Mouse (Mus musculus) hindbrain, postnatal 0 days (tissue): ENCODE results near the gene Map4k3. TPM values are rescaled to one million over a fixed set of nuclear protein-coding genes. Genes with fewer than 3 reads are reported as not detected.

ENCODE experiments used
- ATAC-seq: fragments of 200-750 bp; cut with Nextera tagmentation; 2 replicates; pipeline ENCODE4 v1.8.0; 2017; ENCODE audit warnings: mild to moderate bottlenecking, moderate TSS enrichment, moderate library complexity
- DNase-seq: peaks from one replicate; pipeline ENCODE4 v3.0.0-alpha.2; 2015; ENCODE audit warnings: low spot score
- H3K27ac ChIP-seq: fragments of 300-500 bp; sonication (generic); 2 replicates; pipeline ENCODE4 v1.5.1; 2014; ENCODE audit warnings: mild to moderate bottlenecking
- H3K27me3 ChIP-seq: fragments of 300-500 bp; sonication (generic); 2 replicates; pipeline ENCODE4 v1.6.1; 2014; ENCODE audit warnings: low read length, mixed read lengths; ENCODE audit not compliant: insufficient read depth
- H3K36me3 ChIP-seq: fragments of 300-500 bp; sonication (generic); 2 replicates; pipeline ENCODE4 v1.6.1; 2014; ENCODE audit warnings: low read length, mixed read lengths; ENCODE audit not compliant: insufficient read depth
- H3K4me1 ChIP-seq: fragments of 300-500 bp; sonication (generic); 2 replicates; pipeline ENCODE4 v1.6.1; 2014; ENCODE audit warnings: antibody characterized with exemption, low read length, mixed read lengths; ENCODE audit not compliant: insufficient read depth
- H3K4me2 ChIP-seq: fragments of 300-500 bp; sonication (generic); 2 replicates; pipeline ENCODE4 v1.6.1; 2014; ENCODE audit warnings: low read depth, mild to moderate bottlenecking, low read length, moderate library complexity, mixed read lengths
- H3K4me3 ChIP-seq: fragments of 300-500 bp; sonication (generic); 2 replicates; pipeline ENCODE4 v1.5.1; 2014; ENCODE audit warnings: low read length
- H3K9ac ChIP-seq: fragments of 300-500 bp; sonication (generic); replicated peaks from 2 replicates; pipeline ENCODE4 v1.6.1; 2014; ENCODE audit warnings: mild to moderate bottlenecking, low read length, moderate library complexity, mixed read lengths
- H3K9me3 ChIP-seq: fragments of 300-500 bp; sonication (generic); 2 replicates; pipeline ENCODE4 v1.6.1; 2016; ENCODE audit warnings: low read length, mixed read lengths
- CTCF ChIP-seq: IDR thresholded peaks from 2 replicates; pipeline ENCODE4 v1.5.1; 2016; ENCODE audit warnings: antibody characterized with exemption, control low read depth, low read depth
- WGBS: fragments of 180-500 bp; shearing (Covaris S2); extraction: QIAGEN DNeasy Blood & Tissue Kit; methylation state at CpG from one replicate; pipeline ENCODE4 v1.1.7; 2014; 5-methylcytosine and 5-hydroxymethylcytosine counted together
- polyA plus RNA-seq: library from polyadenylated mRNA; unstranded; fragments of >200 nt; fragmentation: Nextera tagmentation; extraction: Ambion mirVana; gene quantifications from 2 replicates; pipeline ENCODE4 v1.2.1, GENCODE M21; 2015
- total RNA-seq: library from RNA; depleted of rRNA; stranded (reverse); fragments of >200 nt; gene quantifications from 2 replicates; pipeline ENCODE4 v1.2.3, GENCODE M21; 2014

The Map4k3 gene
- total and polyA plus RNA-seq, 2 experiments from 2014 or later, result 17.7 to 46.5 TPM

DNA sequence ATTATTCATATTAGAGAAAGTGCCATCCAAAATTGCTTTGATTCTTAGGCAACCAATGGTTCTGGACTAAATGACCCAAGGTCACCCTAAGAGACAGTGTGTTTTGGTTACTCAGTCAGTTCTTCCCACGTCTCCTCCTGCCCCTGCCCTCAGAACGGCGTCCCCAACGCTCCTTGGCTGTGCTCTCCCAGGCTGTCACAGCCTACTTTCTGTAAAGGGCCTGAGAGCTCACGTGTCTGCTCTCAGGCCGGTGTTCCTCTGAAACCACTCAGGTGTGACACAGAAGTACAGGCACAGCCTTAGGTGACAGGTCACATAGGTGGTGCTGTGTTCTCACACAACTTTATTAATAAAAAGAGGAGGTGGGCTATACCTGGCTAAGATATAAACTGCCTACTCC is 148.4 kb downstream of the Map4k3 start:
- no peak overlapping the region for H3K9ac ChIP-seq
- no peaks in the 10 kb centered on the region for H3K27me3 ChIP-seq
- no peak overlapping the region for H3K4me3 ChIP-seq
- TF ChIP-seq CTCF, result no peak
- H3K4me2 ChIP-seq, result no peak overlapping the region
- H3K27ac ChIP-seq, result no peak overlapping the region
- DNase-seq (no peak), ATAC-seq (no peak)
- 81% methylated on average over 6 of the region's 6 CpGs for WGBS
- peaks cover 20% of the 10 kb centered on the region; the same call in 1 of the 2 replicates for H3K36me3 ChIP-seq
- H3K9me3 ChIP-seq, result no peaks in the 10 kb centered on the region
- no peaks in the 10 kb centered on the region for H3K4me1 ChIP-seq

DNA sequence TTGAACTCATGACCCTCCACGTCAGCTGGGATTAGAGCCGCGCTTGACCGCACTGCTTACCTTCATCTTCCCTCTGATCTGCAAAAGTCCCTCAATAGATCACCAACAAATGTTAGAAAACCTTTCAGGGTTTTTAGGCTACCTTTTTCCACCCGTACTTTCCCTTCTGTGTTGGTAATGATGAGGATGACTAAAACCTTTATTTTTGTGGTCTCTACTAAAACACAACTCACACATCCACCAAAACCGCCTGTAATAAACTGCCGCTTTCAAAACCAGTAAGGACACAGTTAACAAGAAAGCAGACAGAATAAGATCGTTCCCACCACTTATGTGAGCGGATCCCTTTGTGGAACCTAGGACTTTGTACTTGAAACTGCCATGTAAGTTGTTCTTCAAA is 149.2 kb downstream of the Map4k3 start:
- no peak overlapping the region for H3K4me2 ChIP-seq
- no peaks in the 10 kb centered on the region for H3K4me1 ChIP-seq
- no peak for TF ChIP-seq CTCF
- H3K36me3 ChIP-seq, result peaks cover 12% of the 10 kb centered on the region; the same call in 1 of the 2 replicates
- H3K27me3 ChIP-seq, result no peaks in the 10 kb centered on the region
- ATAC-seq (no peak), DNase-seq (no peak)
- H3K27ac ChIP-seq, result no peak overlapping the region
- H3K9me3 ChIP-seq, result no peaks in the 10 kb centered on the region
- H3K9ac ChIP-seq, result no peak overlapping the region
- 92% methylated on average over 9 of the region's 9 CpGs for whole genome bisulfite sequencing
- H3K4me3 ChIP-seq, result no peak overlapping the region

DNA sequence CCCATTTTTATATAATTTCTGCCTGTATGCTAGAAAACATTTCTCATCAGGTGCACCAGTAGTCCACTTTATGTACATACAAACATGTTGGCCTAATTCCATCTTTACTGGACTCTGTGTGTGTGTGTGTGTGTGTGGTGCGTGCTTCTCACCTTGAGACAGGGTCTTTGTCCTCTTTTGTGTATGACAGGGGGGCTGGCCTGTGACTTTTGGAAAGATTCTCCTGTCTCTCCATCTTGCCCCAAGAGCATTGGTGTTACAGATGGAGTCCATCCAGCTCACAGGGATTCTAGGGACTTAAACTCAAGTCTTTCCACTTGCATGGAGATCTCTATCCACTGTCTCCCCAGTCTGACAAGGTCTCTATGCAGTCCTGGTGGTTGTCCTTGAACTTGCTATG is 150.2 kb downstream of the Map4k3 start:
- H3K9me3 ChIP-seq, result no peaks in the 10 kb centered on the region
- 0 out of 2 replicates have a peak, but pooled peaks cover 9% of the 10 kb centered on the region for H3K36me3 ChIP-seq
- no peak for TF ChIP-seq CTCF
- no peak overlapping the region; the same call in 1 of the 2 replicates for H3K9ac ChIP-seq
- H3K4me2 ChIP-seq, result peak overlapping the region; percentile 91
- no peaks in the 10 kb centered on the region for H3K4me1 ChIP-seq
- DNase-seq (no peak), ATAC-seq (no peak)
- no peak overlapping the region for H3K27ac ChIP-seq
- no peaks in the 10 kb centered on the region for H3K27me3 ChIP-seq
- 85% methylated on average over 1 of the region's 1 CpGs for WGBS
- no peak overlapping the region for H3K4me3 ChIP-seq

DNA sequence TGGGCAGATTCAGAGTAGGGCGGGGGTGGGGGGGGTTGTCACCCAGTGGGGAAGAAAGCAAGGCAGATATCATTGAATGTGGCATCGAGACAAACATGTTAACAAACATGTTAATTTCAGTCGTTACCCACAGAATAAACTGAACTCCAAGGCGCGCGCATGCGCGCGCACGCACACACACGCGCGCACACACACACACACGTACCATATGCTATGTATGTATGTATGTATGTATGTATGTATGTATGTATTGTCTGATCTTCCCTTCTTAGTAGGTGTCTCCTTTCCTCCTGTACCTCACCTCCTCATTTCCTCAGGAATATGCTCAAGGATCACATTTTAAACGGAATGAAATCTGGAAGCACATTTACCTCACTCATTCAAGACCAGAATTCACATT is 150.6 kb downstream of the Map4k3 start, which contains the start of gene Cdkl4:
Cdkl4 (minus strand) TSS at position 175 of the 400 bp plus-strand sequence.
- 62% methylated on average over 15 of the region's 15 CpGs for WGBS
- no peak within 1 kb of the TSS for H3K27ac ChIP-seq
- no peaks in the 10 kb centered on the region for H3K9me3 ChIP-seq
- TF ChIP-seq CTCF, result no peak
- no peaks in the 10 kb centered on the region for H3K27me3 ChIP-seq
- no peaks in the 10 kb centered on the region for H3K4me1 ChIP-seq
- ATAC-seq, result peak; percentile 36
- H3K4me2 ChIP-seq, result peak within 1 kb of the TSS; percentile 91
- H3K4me3 ChIP-seq, result peak within 1 kb of the TSS; percentile 48
- 0 out of 2 replicates have a peak, but pooled peaks cover 9% of the 10 kb centered on the region for H3K36me3 ChIP-seq
- peak within 1 kb of the TSS; percentile 48 for H3K9ac ChIP-seq
- no peak for DNase-seq

DNA sequence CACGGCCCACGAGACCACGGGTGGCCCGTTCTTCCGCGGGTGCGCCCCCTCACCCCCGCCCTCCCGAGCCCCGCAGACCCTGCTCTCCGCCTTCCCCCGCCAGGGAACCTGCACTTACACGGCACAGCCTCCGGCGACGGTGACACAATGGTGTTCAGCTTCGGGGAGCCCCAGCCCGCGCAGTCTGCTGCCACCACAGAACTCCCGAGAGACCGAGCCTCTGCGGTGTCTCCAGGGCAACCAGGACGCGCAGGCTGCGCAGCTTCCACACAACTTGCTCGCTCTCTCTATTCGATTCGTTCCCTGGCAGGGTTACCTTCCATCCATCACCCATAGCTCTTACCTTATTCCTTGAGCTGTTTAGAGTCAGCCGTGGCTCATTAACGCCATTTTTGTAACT is 151.1 kb downstream of the Map4k3 start:
- H3K9me3 ChIP-seq, result no peaks in the 10 kb centered on the region
- H3K4me2 ChIP-seq, result peak overlapping the region; percentile 91
- no peaks in the 10 kb centered on the region for H3K4me1 ChIP-seq
- ATAC-seq, result peak; percentile 88
- peak overlapping the region; percentile 48 for H3K4me3 ChIP-seq
- peak overlapping the region; percentile 48 for H3K9ac ChIP-seq
- TF ChIP-seq CTCF, result no peak
- 0 out of 2 replicates have a peak, but pooled peaks cover 9% of the 10 kb centered on the region for H3K36me3 ChIP-seq
- peak; percentile 89 for DNase-seq
- no peak overlapping the region for H3K27ac ChIP-seq
- H3K27me3 ChIP-seq, result no peaks in the 10 kb centered on the region
- under 1% methylated on average over 28 of the region's 30 CpGs for WGBS

DNA sequence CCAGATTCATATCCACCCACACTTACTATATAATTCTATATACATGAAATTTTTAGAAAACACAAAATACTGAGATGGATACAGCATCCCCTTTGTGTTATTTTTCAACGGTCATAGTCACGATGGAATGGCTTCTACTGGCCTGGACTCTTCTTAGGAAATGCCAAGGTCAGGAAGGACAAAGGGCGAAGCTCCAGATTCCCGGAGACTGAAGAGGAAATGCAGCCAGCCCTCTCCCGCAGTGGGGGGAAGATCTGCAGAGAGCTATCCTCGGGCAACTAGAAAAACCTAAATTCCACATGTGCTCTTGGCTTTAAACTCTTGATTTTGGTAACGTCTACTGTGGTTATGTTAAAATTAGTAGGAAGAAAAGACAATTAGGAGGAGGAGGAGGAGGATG is 153.3 kb downstream of the Map4k3 start:
- H3K27ac ChIP-seq, result no peak overlapping the region
- H3K9me3 ChIP-seq, result no peaks in the 10 kb centered on the region
- DNase-seq, result no peak
- H3K36me3 ChIP-seq, result 0 out of 2 replicates have a peak, but pooled peaks cover 2% of the 10 kb centered on the region
- no peak overlapping the region for H3K4me2 ChIP-seq
- no peaks in the 10 kb centered on the region for H3K4me1 ChIP-seq
- no peak for TF ChIP-seq CTCF
- no peak overlapping the region for H3K4me3 ChIP-seq
- H3K9ac ChIP-seq, result no peak overlapping the region
- 81% methylated on average over 7 of the region's 7 CpGs for WGBS
- no peaks in the 10 kb centered on the region for H3K27me3 ChIP-seq
- ATAC-seq, result no peak

DNA sequence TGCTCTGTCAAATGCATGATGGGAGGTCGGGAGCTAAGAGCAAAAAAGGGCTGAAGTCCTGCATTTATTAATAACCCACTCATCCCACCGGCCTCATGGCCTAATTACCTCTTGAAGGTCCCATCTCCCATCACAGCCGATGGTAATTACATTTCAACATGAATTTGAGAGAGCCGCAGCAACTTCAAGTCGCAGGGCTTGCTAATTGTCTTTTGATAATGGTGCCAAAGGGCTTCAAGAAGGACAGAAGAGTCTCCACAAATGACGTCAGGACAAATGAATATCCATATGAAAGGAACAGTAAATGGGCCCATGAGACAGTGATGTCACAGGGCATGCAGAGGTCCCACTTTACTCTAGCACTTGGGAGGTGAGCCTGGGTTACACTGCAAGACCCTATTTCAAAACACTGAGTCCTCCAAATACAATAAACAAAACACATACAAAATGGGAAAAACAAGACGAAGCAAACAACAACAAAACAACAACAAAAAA is 153.8 kb downstream of the Map4k3 start:
- Histone ChIP-seq H3K27ac (no peak overlapping the region), H3K4me2 (no peak overlapping the region), H3K9ac (no peak overlapping the region), H3K4me3 (no peak overlapping the region), H3K4me1 (no peaks in the 10 kb centered on the region), H3K9me3 (no peaks in the 10 kb centered on the region), H3K27me3 (no peaks in the 10 kb centered on the region), H3K36me3 (no peaks in the 10 kb centered on the region)
- WGBS, result 61% methylated on average over 7 of the region's 7 CpGs
- peak; percentile 18 for DNase-seq
- ATAC-seq, result no peak
- TF ChIP-seq CTCF, result no peak
